Mouse (Mus musculus) heart, adult 2 months (tissue): Measurements from ENCODE around the gene Aqp9.

Experiments used
- CTCF ChIP-seq: fragments of 200-600 bp; IDR thresholded peaks from 2 replicates; pipeline ENCODE4 v1.8.1; 2022; ENCODE audit warnings: antibody characterized with exemption, mild to moderate bottlenecking, moderate library complexity
- EP300 ChIP-seq: fragments of 200-500 bp; IDR thresholded peaks from 2 replicates; pipeline ENCODE4 v1.6.1; 2011; ENCODE audit warnings: low read depth, low read length, control low read depth; ENCODE audit not compliant: insufficient read depth

DNA sequence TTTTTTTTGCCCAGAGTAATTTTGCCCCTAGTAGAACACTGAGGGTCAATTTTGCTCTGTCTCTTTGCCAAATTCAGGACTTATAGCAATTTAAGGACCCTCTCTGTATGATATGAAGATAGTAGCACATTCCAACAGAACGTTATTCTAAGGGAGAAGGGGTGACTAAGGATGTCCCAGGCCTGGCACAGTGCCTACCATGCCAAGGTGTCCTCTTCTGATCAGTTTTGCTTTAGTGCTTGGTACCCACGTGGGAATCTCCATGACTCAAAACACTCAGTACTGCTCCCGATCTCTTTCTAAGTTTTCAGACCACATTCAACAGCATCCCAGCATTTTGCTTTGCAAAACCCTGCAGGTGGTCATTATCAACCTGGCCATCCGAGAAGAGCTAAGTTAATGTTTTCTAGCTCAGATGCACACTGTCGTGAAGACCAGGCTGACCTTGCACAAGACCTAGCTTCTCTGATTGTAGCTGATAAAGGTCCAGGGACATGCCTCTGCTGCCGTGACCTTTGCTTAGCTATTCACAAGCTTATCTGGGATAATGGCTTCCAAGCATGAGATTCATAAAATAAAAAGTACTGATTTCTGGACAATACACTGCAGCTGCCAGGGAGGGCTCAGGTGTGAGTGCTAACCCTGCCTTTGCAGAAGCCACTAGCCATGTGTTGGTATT, 31.1 kb downstream of the Aqp9 start:
- TF ChIP-seq CTCF, result no peak
- TF ChIP-seq EP300, result no peak
